Mouse (Mus musculus) embryonic facial prominence, embryonic 14.5 days (tissue): ENCODE measurements at regions not wholly inside any gene's neighbourhood (a gene's known extent, or its start where the extent isn't known, plus 50 kb on each side); places are given as distances from the start of the nearest gene placed in this dataset.
A peak's percentile ranks its signal among the peaks of the same experiment; 100 is the strongest.

Experiments
- ATAC-seq: fragments of 200-750 bp; cut with Nextera tagmentation; 2 replicates; pipeline ENCODE4 v1.8.0; 2017; ENCODE audit warnings: low read depth, moderate number of reproducible peaks, moderate TSS enrichment
- DNase-seq: peaks from one replicate; pipeline ENCODE4 v3.0.0-alpha.2; 2015; ENCODE audit warnings: low spot score
- H3K27ac ChIP-seq: fragments of 300-500 bp; sonication (generic); replicated peaks from 2 replicates; pipeline ENCODE4 v1.5.1; 2014; ENCODE audit warnings: low read depth, mild to moderate bottlenecking, low read length, moderate library complexity
- H3K27me3 ChIP-seq: fragments of 300-500 bp; sonication (generic); replicated peaks from 2 replicates; pipeline ENCODE4 v1.6.1; 2014; ENCODE audit warnings: low read length; ENCODE audit not compliant: control insufficient read depth, insufficient read depth
- H3K36me3 ChIP-seq: fragments of 300-500 bp; sonication (generic); 2 replicates; pipeline ENCODE4 v1.6.1; 2014; ENCODE audit warnings: low read length, mixed read lengths; ENCODE audit not compliant: control insufficient read depth, insufficient read depth
- H3K4me1 ChIP-seq: fragments of 300-500 bp; sonication (generic); 2 replicates; pipeline ENCODE4 v1.6.1; 2014; ENCODE audit warnings: antibody characterized with exemption, low read length; ENCODE audit not compliant: control insufficient read depth, insufficient read depth
- H3K4me2 ChIP-seq: fragments of 300-500 bp; sonication (generic); 2 replicates; pipeline ENCODE4 v1.6.1; 2014; ENCODE audit warnings: low read depth, mild to moderate bottlenecking, low read length, moderate library complexity, mixed read lengths
- H3K4me3 ChIP-seq: fragments of 300-500 bp; sonication (generic); 2 replicates; pipeline ENCODE4 v1.5.1; 2014; ENCODE audit warnings: low read depth, mild to moderate bottlenecking, low read length
- H3K9ac ChIP-seq: fragments of 300-500 bp; sonication (generic); 2 replicates; pipeline ENCODE4 v1.6.1; 2014; ENCODE audit warnings: low read depth, mild to moderate bottlenecking, low read length, moderate library complexity, mixed read lengths
- H3K9me3 ChIP-seq: fragments of 300-500 bp; sonication (generic); 2 replicates; pipeline ENCODE4 v1.6.1; 2016; ENCODE audit warnings: low read length; ENCODE audit not compliant: control insufficient read depth
- WGBS: fragments of 180-500 bp; shearing (Covaris S2); extraction: QIAGEN DNeasy Blood & Tissue Kit; methylation state at CpG from one replicate; pipeline ENCODE4 v1.1.7; 2014; 5-methylcytosine and 5-hydroxymethylcytosine counted together

GRCm38 (mm10) chr11:19776473-19777200 is 147.5 kb upstream of the Spred2 start:
- no peaks in the 10 kb centered on the region for H3K27me3 ChIP-seq
- H3K9me3 ChIP-seq: no peaks in the 10 kb centered on the region
- H3K9ac ChIP-seq: no peak overlapping the region
- no peaks in the 10 kb centered on the region for H3K36me3 ChIP-seq
- ATAC-seq (peak; percentile 67), DNase-seq (peak; percentile 88)
- H3K4me1 ChIP-seq: peaks cover 21% of the 10 kb centered on the region
- H3K4me2 ChIP-seq: no peak overlapping the region
- H3K4me3 ChIP-seq: no peak overlapping the region
- WGBS: 65% methylated on average over 9 of the region's 9 CpGs
- peak overlapping the region; percentile 61 for H3K27ac ChIP-seq

- ATAC-seq (no peak), DNase-seq (no peak)
- Histone ChIP-seq H3K36me3 (no peaks in the 10 kb centered on the region), H3K9ac (no peak overlapping the region), H3K27ac (no peak overlapping the region), H3K27me3 (no peaks in the 10 kb centered on the region), H3K9me3 (no peaks in the 10 kb centered on the region), H3K4me1 (peaks cover 21% of the 10 kb centered on the region), H3K4me2 (no peak overlapping the region), H3K4me3 (no peak overlapping the region)
- 93% methylated on average over 2 of the region's 2 CpGs for WGBS
Observed at GRCm38 (mm10) chr11:19778191-19778590, 146.0 kb upstream of the Spred2 start.

- Histone ChIP-seq H3K9me3 (no peaks in the 10 kb centered on the region), H3K9ac (no peak overlapping the region), H3K27me3 (no peaks in the 10 kb centered on the region), H3K4me2 (no peak overlapping the region), H3K27ac (no peak overlapping the region), H3K4me3 (no peak overlapping the region), H3K36me3 (no peaks in the 10 kb centered on the region), H3K4me1 (no peaks in the 10 kb centered on the region)
- WGBS: 62% methylated on average over 14 of the region's 14 CpGs
- DNase-seq: no peak
- ATAC-seq: no peak
Observed at GRCm38 (mm10) chr11:19785110-19785509, 139.1 kb upstream of the Spred2 start.

- H3K4me2 ChIP-seq: no peak overlapping the region
- H3K27me3 ChIP-seq: no peaks in the 10 kb centered on the region
- no peaks in the 10 kb centered on the region for H3K36me3 ChIP-seq
- ATAC-seq: no peak
- H3K27ac ChIP-seq: no peak overlapping the region
- 68% methylated on average over 4 of the region's 4 CpGs for WGBS
- H3K9ac ChIP-seq: no peak overlapping the region
- H3K4me1 ChIP-seq: no peaks in the 10 kb centered on the region
- no peaks in the 10 kb centered on the region for H3K9me3 ChIP-seq
- no peak for DNase-seq
- no peak overlapping the region for H3K4me3 ChIP-seq
Observed at GRCm38 (mm10) chr11:19796950-19797670, 127.1 kb upstream of the Spred2 start.

GRCm38 (mm10) chr11:19809359-19809758 is 114.8 kb upstream of the Spred2 start:
- no peak overlapping the region for H3K9ac ChIP-seq
- ATAC-seq (no peak), DNase-seq (no peak)
- H3K27me3 ChIP-seq: no peaks in the 10 kb centered on the region
- no peaks in the 10 kb centered on the region for H3K36me3 ChIP-seq
- H3K4me2 ChIP-seq: no peak overlapping the region
- 78% methylated on average over 7 of the region's 7 CpGs for WGBS
- no peak overlapping the region for H3K27ac ChIP-seq
- H3K4me3 ChIP-seq: no peak overlapping the region
- no peaks in the 10 kb centered on the region for H3K4me1 ChIP-seq
- H3K9me3 ChIP-seq: no peaks in the 10 kb centered on the region

GRCm38 (mm10) chr11:19811271-19811991 is 112.7 kb upstream of the Spred2 start:
- WGBS: 23% methylated on average over 12 of the region's 12 CpGs
- Histone ChIP-seq H3K9ac (no peak overlapping the region), H3K36me3 (no peaks in the 10 kb centered on the region), H3K4me1 (no peaks in the 10 kb centered on the region), H3K4me3 (no peak overlapping the region), H3K27ac (no peak overlapping the region), H3K9me3 (no peaks in the 10 kb centered on the region), H3K4me2 (0 out of 2 replicates have a peak overlapping the region, but pooled peaks have one; percentile 2), H3K27me3 (no peaks in the 10 kb centered on the region)
- ATAC-seq (no peak), DNase-seq (no peak)

- Histone ChIP-seq H3K9me3 (no peaks in the 10 kb centered on the region), H3K9ac (no peak overlapping the region), H3K27me3 (no peaks in the 10 kb centered on the region), H3K36me3 (no peaks in the 10 kb centered on the region), H3K27ac (no peak overlapping the region), H3K4me3 (no peak overlapping the region), H3K4me2 (0 out of 2 replicates have a peak overlapping the region, but pooled peaks have one; percentile 2), H3K4me1 (no peaks in the 10 kb centered on the region)
- WGBS: 20% methylated on average over 10 of the region's 10 CpGs
- DNase-seq: no peak
- ATAC-seq: no peak
Observed at GRCm38 (mm10) chr11:19811992-19812690, 112.0 kb upstream of the Spred2 start.

- Histone ChIP-seq H3K4me3 (no peak overlapping the region), H3K4me1 (no peaks in the 10 kb centered on the region), H3K9ac (no peak overlapping the region), H3K36me3 (no peaks in the 10 kb centered on the region), H3K27me3 (no peaks in the 10 kb centered on the region), H3K4me2 (no peak overlapping the region), H3K27ac (no peak overlapping the region), H3K9me3 (no peaks in the 10 kb centered on the region)
- no peak for DNase-seq
- no peak for ATAC-seq
- WGBS: 77% methylated on average over 7 of the region's 7 CpGs
Observed at GRCm38 (mm10) chr11:19813549-19813948, 110.6 kb upstream of the Spred2 start.
